Mouse (Mus musculus): ENCODE results near the gene Ranbp17. TPM values are rescaled to one million over a fixed set of nuclear protein-coding genes. Genes with fewer than 3 reads are reported as not detected.

The Ranbp17 gene
- polyA plus RNA-seq, 1 experiment from 2014 or later, result 4.2 TPM

GRCm38 (mm10) chr11:33162211-33162997, 351.1 kb downstream of the Ranbp17 start:
- WGBS, result 2% methylated on average over 52 of the region's 53 CpGs
- Histone ChIP-seq H3K4me2 (replicated peaks) (peak overlapping the region; percentile 73), H3K27ac (replicated peaks) (peak overlapping the region; percentile 97), H3K4me1 (peaks cover 14% of the 10 kb centered on the region), H3K4me3 (replicated peaks) (peak overlapping the region; percentile 99), H3K36me3 (peaks cover 21% of the 10 kb centered on the region), H3K9me3 (replicated peaks) (no peaks in the 10 kb centered on the region), H3K27me3 (no peaks in the 10 kb centered on the region), H3K9ac (peak overlapping the region; percentile 98)
- peak; percentile 61 for ATAC-seq (ENCODE audit: insufficient number of reproducible peaks, low FRiP score, low TSS enrichment, low read depth)

Other genes starting within 250 kb of the Ranbp17 start
- gene Gm12117, start 237.0 kb downstream of the Ranbp17 start, polyA plus RNA-seq (2015; fragmentation: Nextera tagmentation; extraction: Ambion mirVana), result not detected in 2 replicates
- 3.2 and 4.3 TPM in 2 replicates for gene Gabrp, start 65.2 kb upstream of the Ranbp17 start, polyA plus RNA-seq (2015; fragmentation: Nextera tagmentation; extraction: Ambion mirVana)
- gene D130052B06Rik, start 85.6 kb upstream of the Ranbp17 start, polyA plus RNA-seq (2015; fragmentation: Nextera tagmentation; extraction: Ambion mirVana), result not detected in 2 replicates

Data from embryonic facial prominence, embryonic 15.5 days (tissue).